Mouse (Mus musculus) right cerebral cortex, adult 18-20 months (tissue): ENCODE data around the gene Zfp651.
A peak's percentile ranks its signal among the peaks of the same experiment; 100 is the strongest.

Experiments used
- DNase-seq: peaks from one replicate; pipeline ENCODE4 v3.0.0; 2022; ENCODE audit warnings: mixed read lengths

Gene Zfp651

GRCm38 (mm10) chr9:121762761-121763160, 3.6 kb downstream of the Zfp651 start:
- no peak for DNase-seq

GRCm38 (mm10) chr9:121763716-121764115, 4.6 kb downstream of the Zfp651 start:
- no peak for DNase-seq

GRCm38 (mm10) chr9:121765166-121765855, 6.2 kb downstream of the Zfp651 start:
- no peak for DNase-seq

GRCm38 (mm10) chr9:121772412-121772811, 13.3 kb downstream of the Zfp651 start:
- DNase-seq: no peak

- no peak for DNase-seq
Observed at GRCm38 (mm10) chr9:121775951-121776350, 16.8 kb downstream of the Zfp651 start.

- peak; percentile 82 for DNase-seq
Observed at GRCm38 (mm10) chr9:121776511-121776910, 17.4 kb downstream of the Zfp651 start.

- peak; percentile 78 for DNase-seq
Observed at GRCm38 (mm10) chr9:121777484-121778065, 18.4 kb downstream of the Zfp651 start, which contains the start of gene Klhl40. Klhl40 (plus strand) TSS chr9:121777607.

- peak; percentile 88 for DNase-seq
Observed at GRCm38 (mm10) chr9:121778066-121778624, 19.0 kb downstream of the Zfp651 start.

- DNase-seq: no peak
Observed at GRCm38 (mm10) chr9:121784801-121785200, 25.7 kb downstream of the Zfp651 start.

GRCm38 (mm10) chr9:121785261-121785660, 26.1 kb downstream of the Zfp651 start:
- no peak for DNase-seq

GRCm38 (mm10) chr9:121786359-121786758, 27.2 kb downstream of the Zfp651 start:
- no peak for DNase-seq

GRCm38 (mm10) chr9:121791206-121791605, 32.1 kb downstream of the Zfp651 start:
- DNase-seq: peak; percentile 65

GRCm38 (mm10) chr9:121791757-121792521, 32.8 kb downstream of the Zfp651 start, which contains the start of gene Hhatl:
Hhatl (minus strand) TSS chr9:121792507.
- peak; percentile 53 for DNase-seq

- DNase-seq: no peak
Observed at GRCm38 (mm10) chr9:121794972-121795539, 35.9 kb downstream of the Zfp651 start.

- DNase-seq: no peak
Observed at GRCm38 (mm10) chr9:121797722-121798121, 38.6 kb downstream of the Zfp651 start.

GRCm38 (mm10) chr9:121798887-121799520, 39.9 kb downstream of the Zfp651 start:
- DNase-seq: no peak

GRCm38 (mm10) chr9:121802747-121803146, 43.6 kb downstream of the Zfp651 start:
- DNase-seq: no peak

- DNase-seq: no peak
Observed at GRCm38 (mm10) chr9:121807546-121807945, 48.4 kb downstream of the Zfp651 start.

GRCm38 (mm10) chr9:121807947-121808346, 48.8 kb downstream of the Zfp651 start:
- DNase-seq: no peak

- DNase-seq: no peak
Observed at GRCm38 (mm10) chr9:121808511-121808910, 49.4 kb downstream of the Zfp651 start.

- peak; percentile 78 for DNase-seq
Observed at GRCm38 (mm10) chr9:121810081-121810821, 51.1 kb downstream of the Zfp651 start.

GRCm38 (mm10) chr9:121815183-121815582, 56.1 kb downstream of the Zfp651 start:
- no peak for DNase-seq
